Mouse (Mus musculus) E14TG2a.4 (cell line): ENCODE data around the gene Mtx1.

Experiments used
- H3K27me3 ChIP-seq: 2 replicates; pipeline ENCODE4 v1.6.1; 2014; ENCODE audit warnings: low read length, control low read depth; ENCODE audit not compliant: insufficient read depth
- H3K36me3 ChIP-seq: 2 replicates; pipeline ENCODE4 v1.6.1; 2014; ENCODE audit warnings: low read length, control low read depth; ENCODE audit not compliant: insufficient read depth
- H3K4me1 ChIP-seq: replicated peaks from 2 replicates; pipeline ENCODE4 v1.6.1; 2014; ENCODE audit warnings: low read depth, low read length, control low read depth
- H3K4me3 ChIP-seq: replicated peaks from 2 replicates; pipeline ENCODE4 v1.5.1; 2014; ENCODE audit warnings: mild to moderate bottlenecking, low read length
- H3K9me3 ChIP-seq: 2 replicates; pipeline ENCODE4 v1.6.1; 2014; ENCODE audit warnings: low read length, control low read depth
- CTCF ChIP-seq: conservative IDR thresholded peaks from 2 replicates; pipeline ENCODE4 v1.5.1; 2014; ENCODE audit warnings: low read length
- NANOG ChIP-seq: IDR thresholded peaks from 2 replicates; pipeline ENCODE4 v1.6.1; 2014; ENCODE audit warnings: borderline replicate concordance, low read length, mixed read lengths
- POU5F1 ChIP-seq: IDR thresholded peaks from 2 replicates; pipeline ENCODE4 v1.6.1; 2014; ENCODE audit warnings: low read length, borderline replicate concordance

Mtx1 gene

GRCm38 (mm10) chr3:89206079-89206478 is 20.8 kb downstream of the Mtx1 start:
- Histone ChIP-seq H3K4me3 (no peak overlapping the region), H3K4me1 (peaks cover 45% of the 10 kb centered on the region), H3K27me3 (no peaks in the 10 kb centered on the region), H3K36me3 (peaks cover 74% of the 10 kb centered on the region), H3K9me3 (no peaks in the 10 kb centered on the region)
- TF ChIP-seq POU5F1 (no peak), NANOG (no peak), CTCF (no peak)

GRCm38 (mm10) chr3:89203142-89203514 is 23.8 kb downstream of the Mtx1 start:
- TF ChIP-seq CTCF (no peak), NANOG (no peak), POU5F1 (no peak)

GRCm38 (mm10) chr3:89202253-89203141 is 24.4 kb downstream of the Mtx1 start, which contains the start of gene Gba:
Gene Gba (plus strand): TSS chr3:89202928.
- Histone ChIP-seq H3K36me3 (peaks cover 38% of the 10 kb centered on the region), H3K4me3 (peak within 1 kb of the TSS; percentile 83), H3K9me3 (no peaks in the 10 kb centered on the region), H3K4me1 (peaks cover 18% of the 10 kb centered on the region), H3K27me3 (no peaks in the 10 kb centered on the region)
- TF ChIP-seq NANOG (no peak), POU5F1 (no peak), CTCF (no peak)

More at GRCm38 (mm10) chr3:89203142-89203514, 23.8 kb downstream of the Mtx1 start:
- Histone ChIP-seq H3K4me3 (peak overlapping the region; percentile 83), H3K4me1 (peaks cover 22% of the 10 kb centered on the region), H3K9me3 (no peaks in the 10 kb centered on the region), H3K36me3 (peaks cover 44% of the 10 kb centered on the region), H3K27me3 (no peaks in the 10 kb centered on the region)

GRCm38 (mm10) chr3:89199839-89200238 is 27.0 kb downstream of the Mtx1 start:
- Histone ChIP-seq H3K4me3 (no peak overlapping the region), H3K9me3 (no peaks in the 10 kb centered on the region), H3K4me1 (peaks cover 36% of the 10 kb centered on the region), H3K36me3 (peaks cover 11% of the 10 kb centered on the region), H3K27me3 (no peaks in the 10 kb centered on the region)
- no peak for TF ChIP-seq CTCF
- no peak for TF ChIP-seq NANOG
- TF ChIP-seq POU5F1: no peak

- peaks cover 22% of the 10 kb centered on the region for H3K4me1 ChIP-seq
- no peak for TF ChIP-seq NANOG
- peak; percentile 25 for TF ChIP-seq CTCF
- no peak for TF ChIP-seq POU5F1
- H3K4me3 ChIP-seq: peak overlapping the region; percentile 37
- H3K9me3 ChIP-seq: no peaks in the 10 kb centered on the region
- no peaks in the 10 kb centered on the region for H3K36me3 ChIP-seq
- no peaks in the 10 kb centered on the region for H3K27me3 ChIP-seq
Measured at GRCm38 (mm10) chr3:89195979-89196877, 30.7 kb downstream of the Mtx1 start.

GRCm38 (mm10) chr3:89193853-89194252 is 33.0 kb downstream of the Mtx1 start:
- Histone ChIP-seq H3K4me3 (no peak overlapping the region), H3K36me3 (no peaks in the 10 kb centered on the region), H3K4me1 (peaks cover 24% of the 10 kb centered on the region), H3K9me3 (no peaks in the 10 kb centered on the region), H3K27me3 (no peaks in the 10 kb centered on the region; the same call in 1 of the 2 replicates)
- TF ChIP-seq NANOG (no peak), CTCF (peak; percentile 21), POU5F1 (no peak)

- Histone ChIP-seq H3K4me1 (peaks cover 29% of the 10 kb centered on the region), H3K36me3 (no peaks in the 10 kb centered on the region), H3K4me3 (no peak overlapping the region), H3K9me3 (no peaks in the 10 kb centered on the region), H3K27me3 (peaks cover 2% of the 10 kb centered on the region; the same call in 1 of the 2 replicates)
- TF ChIP-seq NANOG: no peak
- TF ChIP-seq POU5F1: no peak
Measured at GRCm38 (mm10) chr3:89193351-89193750, 33.5 kb downstream of the Mtx1 start.

GRCm38 (mm10) chr3:89190436-89190835 is 36.5 kb downstream of the Mtx1 start:
- Histone ChIP-seq H3K4me1 (peaks cover 40% of the 10 kb centered on the region), H3K27me3 (peaks cover 24% of the 10 kb centered on the region), H3K4me3 (no peak overlapping the region), H3K36me3 (no peaks in the 10 kb centered on the region), H3K9me3 (no peaks in the 10 kb centered on the region)
- TF ChIP-seq CTCF: no peak
- no peak for TF ChIP-seq POU5F1
